Mouse (Mus musculus) adrenal gland, adult 18-20 months (tissue): ENCODE results near the gene Bcat2. TPM values are rescaled to one million over a fixed set of nuclear protein-coding genes. Genes with fewer than 3 reads are reported as not detected.

Experiments
- DNase-seq, 2 experiments: peaks; one replicate each; pipeline ENCODE4 v3.0.0; 2021 to 2022; ENCODE audit warnings: low spot score in 2 of 2
- total RNA-seq, 2 experiments: library from RNA; stranded (reverse); gene quantifications; 1 replicate in 1 of 2; 2 replicates in 1 of 2; pipeline ENCODE4 v1.2.3; 2021

Gene Bcat2
- total RNA-seq, 2 experiments from 2014 or later = 164 to 265 TPM

DNA sequence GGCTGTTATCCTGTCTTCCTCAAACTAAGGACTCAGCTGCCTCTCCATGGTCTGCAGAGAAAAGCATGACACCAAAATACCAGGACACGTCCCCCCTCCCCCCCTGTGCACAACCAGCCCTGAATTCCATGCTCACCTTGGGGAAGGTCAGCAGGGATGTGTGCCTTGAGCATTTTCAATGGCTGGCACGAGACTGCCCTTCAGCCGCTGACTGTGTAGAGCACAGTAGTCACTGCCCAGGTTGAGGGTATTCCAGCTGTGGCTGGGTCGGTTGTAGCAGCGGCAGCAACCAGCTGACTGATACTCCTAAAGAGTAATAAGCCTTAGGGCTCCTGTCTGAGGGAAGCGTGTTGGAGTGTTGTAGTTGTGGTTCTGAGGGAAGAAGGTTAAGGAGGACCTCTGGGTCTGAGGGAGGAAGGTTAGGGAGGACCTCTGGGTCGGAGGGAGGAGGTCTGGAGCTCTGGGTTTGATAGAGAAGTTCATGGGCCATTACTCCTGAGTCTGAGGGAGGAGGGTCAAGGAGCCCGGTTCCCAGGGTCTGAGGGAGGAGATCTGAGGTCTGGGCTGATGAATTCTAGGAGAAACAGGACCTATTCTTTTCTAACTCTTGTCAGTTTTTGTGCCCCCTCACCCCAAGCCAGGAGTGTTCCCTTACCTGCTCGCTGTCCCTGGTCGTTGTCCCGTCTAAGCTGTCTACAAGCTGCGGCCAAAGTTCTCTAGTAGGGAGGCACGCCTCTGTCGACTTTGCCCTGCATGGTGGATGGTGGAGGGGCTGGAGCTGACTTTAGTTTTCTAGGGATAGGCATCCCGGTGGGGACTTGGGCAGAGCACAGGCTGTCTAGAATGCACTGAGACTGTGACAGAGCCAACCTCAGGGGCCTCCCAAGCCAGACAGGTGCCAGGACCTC, 4.8 kb downstream of the Bcat2 start:
- no peak for DNase-seq

DNA sequence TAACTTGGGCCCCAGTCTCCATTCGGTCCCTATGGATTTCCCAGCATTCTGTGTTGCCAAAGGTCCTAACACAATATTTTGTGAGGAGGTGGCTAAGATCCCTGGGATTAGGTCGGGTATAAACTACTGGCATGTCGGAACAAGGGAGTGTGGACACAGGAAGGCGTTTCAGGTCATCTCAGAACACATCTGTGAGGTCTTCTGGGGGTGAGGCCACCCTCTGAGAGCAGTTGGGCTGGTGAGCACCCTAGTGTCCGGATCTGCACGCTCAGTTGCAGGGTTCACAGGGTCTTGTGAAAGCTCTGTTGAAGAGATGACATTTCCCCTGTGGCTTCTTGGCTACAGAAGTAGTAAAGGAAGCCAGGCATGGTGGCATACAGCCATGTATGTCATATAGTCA, 16.0 kb downstream of the Bcat2 start:
- DNase-seq = no peak

DNA sequence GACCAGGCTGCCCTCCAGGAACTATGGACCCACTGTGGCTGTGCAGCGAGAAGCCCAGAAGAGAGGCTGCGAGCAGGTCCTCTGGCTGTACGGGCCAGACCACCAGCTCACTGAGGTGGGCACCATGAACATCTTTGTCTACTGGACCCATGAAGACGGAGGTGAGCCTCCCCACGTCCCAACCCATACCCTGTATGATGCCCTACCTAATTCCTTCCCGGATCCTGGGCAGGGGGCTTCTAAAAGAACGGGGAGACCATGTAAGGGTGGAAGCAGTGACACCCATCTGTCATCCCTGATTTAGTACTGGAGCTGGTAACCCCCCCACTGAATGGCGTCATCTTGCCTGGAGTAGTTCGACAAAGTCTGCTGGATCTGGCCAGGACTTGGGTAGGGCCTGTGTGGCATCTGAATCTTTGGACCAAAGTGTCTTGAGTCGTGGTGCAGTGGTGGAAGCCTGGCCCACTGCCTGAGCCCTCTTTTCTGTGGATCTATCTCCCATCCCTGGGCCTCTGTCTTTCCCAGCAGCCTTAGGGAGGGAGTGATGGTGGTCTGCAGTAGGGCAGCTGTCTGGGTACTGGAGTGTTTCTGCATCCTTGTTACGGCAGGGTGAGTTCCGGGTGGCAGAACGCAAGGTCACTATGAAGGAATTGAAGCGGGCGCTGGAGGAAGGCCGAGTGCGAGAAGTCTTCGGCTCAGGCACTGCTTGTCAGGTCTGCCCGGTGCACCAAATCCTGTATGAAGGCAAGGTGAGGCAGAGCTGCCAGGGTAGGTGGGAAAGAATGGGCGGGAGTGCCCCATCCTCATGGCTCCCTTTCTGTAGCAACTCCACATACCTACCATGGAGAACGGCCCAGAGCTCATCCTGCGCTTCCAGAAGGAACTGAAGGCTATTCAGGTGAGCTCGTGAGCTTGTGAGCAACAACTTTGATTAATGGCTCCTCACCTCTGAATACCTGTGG, 18.0 kb downstream of the Bcat2 start:
- peak in 1 of 2 experiments; percentile 2 for DNase-seq

DNA sequence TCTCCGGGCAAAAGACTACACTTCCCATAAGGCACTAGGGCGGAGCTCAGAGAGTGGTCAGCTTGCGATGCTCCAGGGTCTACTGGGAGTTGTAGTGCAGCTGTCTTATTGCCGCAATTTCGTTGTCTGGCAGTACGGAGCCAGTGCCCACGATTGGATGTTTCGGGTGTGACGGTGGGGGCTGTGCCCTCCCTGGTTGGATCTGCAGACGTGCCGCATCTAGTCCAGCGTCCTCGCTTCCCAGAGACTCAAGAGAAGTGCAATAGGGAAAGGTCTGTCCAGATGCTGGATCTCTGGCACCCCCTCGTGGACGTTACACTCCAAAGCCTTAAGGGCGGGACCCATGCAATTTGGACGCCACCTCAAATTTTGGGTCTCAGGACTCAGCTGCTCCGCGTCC, 19.2 kb downstream of the Bcat2 start:
- peak; percentile 85 to 86 for DNase-seq

DNA sequence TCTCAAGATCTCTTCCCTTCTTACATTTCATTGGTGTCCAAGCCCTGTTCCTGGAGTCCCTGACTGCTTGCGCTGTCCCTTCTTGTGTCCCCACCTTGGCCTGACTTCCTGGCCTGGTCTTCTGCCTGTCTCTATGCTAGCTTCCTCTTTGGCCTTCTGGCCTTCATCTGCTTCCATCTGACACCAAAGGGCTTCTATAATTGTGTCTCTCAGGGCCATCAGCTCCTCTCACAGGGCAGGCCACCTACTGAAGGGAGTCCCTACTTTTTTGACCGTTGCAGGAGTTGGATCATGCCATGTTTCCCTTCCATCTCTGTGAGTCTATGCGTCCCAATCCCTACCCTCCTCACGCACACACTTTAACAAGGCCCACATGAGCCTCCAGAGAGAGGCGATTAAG, 19.9 kb downstream of the Bcat2 start:
- DNase-seq = no peak

DNA sequence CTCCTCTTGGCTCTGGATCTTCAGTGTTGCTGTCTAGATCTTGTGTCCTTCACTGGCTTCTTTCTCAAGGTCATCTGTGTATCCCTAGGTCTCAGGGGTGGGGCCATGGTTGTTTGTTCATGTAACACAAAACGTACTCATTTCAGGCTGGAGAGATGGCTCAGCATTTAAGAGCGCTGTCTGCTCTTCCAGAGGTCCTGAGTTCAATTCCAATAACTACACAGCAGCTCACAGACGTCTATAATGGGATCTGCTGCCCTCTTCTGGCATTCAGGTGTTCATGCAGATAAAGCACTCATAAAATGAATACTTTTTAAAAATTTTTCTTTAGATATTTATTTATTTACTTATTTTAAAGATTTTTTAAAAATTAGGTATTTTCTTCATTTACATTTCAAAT, 20.9 kb downstream of the Bcat2 start:
- DNase-seq = no peak

DNA sequence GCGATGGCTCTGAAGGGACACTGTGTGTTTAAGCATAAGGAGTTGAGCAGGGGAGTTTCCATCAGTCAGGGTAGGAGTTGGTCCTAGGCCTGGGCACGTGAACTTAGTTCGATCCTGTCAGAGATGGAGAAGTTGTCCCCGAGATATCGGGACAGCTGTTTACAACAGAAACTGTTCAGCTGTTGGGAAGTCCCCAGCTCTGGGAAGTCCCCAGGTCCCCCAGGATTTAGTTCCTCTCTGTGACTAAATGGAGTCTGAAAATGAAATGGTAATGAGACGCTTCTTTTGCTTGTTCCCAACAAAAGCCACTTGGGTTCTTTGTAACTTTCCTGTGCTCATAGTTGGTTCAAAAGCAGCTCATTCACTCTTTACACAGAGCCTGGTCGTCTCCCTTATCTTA, 21.9 kb downstream of the Bcat2 start:
- DNase-seq = no peak

DNA sequence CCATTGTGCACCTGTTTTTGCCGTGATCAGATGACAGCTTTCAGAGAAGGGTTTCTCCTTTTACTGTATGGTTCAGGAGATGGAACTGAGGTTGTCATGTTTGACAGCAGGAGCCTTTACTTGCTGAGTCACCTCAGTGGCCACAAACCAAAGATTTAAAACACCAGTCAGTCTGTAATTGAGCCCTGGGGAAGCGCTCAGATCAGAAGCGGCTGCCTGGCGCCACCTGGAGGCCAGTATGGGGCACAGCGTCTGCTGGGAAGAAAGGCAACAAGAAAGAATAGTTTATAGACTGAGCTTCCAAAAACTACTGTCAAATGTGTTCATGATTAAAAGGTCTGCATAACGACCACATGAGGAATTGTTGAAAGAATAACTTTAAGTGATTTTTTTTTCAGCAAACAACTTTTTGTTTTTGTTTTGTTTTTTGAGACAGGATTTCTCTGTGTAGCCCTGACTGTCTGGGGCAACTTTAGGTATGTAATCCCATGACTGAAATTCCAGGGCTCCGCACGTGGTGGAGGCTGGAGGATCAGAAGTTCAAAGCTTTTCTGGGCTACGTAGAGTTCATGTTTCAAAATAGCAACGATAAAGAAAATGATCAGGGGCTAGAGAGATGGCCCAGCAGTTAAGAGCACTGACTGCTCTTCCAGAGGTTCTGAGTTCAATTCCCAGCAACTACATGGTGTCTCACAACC, 23.3 kb downstream of the Bcat2 start:
- peak; percentile 67 to 78 for DNase-seq

DNA sequence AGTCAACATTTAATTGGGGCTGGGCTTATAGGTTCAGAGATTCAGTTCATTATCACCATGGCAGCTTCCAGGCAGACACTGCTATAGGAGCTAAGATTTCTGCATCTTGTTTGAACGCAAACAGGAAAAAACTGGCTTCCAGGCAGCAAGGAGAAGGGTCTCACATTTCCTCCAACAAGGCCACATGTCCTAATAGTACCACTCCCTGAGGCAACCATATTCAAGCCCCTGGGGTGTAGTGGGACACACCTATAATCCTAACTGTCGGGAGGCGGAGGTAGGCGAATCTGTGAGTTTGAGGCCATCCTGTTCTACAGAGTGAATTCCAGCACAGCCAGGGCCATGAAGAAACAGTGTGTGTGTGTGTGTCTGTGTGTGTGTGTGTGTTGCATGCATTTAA, 25.2 kb downstream of the Bcat2 start:
- DNase-seq = no peak

DNA sequence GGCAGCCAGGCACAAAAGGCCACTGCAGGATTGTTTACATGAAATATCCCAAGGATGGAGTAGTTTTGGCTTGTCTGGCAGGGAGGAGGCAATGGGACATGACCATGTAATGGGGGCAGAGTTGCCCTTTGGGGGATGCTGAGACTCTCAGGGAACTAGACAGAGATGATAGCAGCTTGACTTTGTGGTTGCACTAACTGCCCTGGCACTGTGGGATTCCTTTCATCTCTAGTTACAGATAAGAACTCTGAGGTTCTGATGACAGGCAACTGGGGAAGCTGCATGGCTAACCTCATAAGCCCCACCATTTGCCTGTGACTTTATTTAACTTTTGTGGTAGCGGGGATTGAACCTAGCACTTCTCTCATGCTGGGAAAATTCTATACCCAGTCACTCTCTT, 26.2 kb downstream of the Bcat2 start:
- DNase-seq = no peak

DNA sequence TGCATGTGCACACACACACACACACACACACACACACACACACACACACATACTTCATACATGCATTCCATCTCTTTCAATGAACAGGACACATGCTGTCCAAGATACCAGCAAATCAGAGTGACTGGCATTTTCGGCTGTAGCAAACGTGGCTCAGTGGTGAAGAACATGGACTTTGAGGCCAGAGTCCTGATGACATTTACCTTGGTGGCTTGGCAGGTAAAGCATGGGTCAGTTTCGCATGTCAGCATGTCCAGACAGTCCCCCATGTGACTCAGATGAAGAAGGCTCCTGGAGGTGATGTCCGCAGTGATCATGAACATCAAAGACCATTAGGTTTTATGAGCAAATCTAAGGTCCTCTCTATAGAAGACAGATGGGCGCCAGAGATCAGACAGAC, 27.1 kb downstream of the Bcat2 start:
- no peak for DNase-seq

DNA sequence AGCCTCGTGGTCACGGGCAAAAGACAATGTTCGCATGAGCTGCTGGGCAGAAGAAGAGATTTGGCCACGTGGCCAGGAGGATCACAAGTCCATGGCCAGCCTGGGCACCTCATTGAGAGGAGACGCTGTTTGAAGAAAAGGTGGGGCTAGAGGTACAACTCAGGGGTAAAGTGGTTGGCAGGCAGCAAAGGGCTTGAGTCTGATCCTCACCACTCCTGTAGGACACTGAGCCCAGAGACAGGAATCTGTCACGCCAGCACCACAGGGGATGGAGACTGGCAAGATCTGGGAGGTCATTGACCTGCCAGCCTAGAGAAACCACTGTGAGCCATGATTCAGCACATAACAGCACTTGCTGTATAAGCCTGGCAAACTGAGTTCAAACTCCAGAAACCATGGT, 27.6 kb downstream of the Bcat2 start:
- DNase-seq = no peak

DNA sequence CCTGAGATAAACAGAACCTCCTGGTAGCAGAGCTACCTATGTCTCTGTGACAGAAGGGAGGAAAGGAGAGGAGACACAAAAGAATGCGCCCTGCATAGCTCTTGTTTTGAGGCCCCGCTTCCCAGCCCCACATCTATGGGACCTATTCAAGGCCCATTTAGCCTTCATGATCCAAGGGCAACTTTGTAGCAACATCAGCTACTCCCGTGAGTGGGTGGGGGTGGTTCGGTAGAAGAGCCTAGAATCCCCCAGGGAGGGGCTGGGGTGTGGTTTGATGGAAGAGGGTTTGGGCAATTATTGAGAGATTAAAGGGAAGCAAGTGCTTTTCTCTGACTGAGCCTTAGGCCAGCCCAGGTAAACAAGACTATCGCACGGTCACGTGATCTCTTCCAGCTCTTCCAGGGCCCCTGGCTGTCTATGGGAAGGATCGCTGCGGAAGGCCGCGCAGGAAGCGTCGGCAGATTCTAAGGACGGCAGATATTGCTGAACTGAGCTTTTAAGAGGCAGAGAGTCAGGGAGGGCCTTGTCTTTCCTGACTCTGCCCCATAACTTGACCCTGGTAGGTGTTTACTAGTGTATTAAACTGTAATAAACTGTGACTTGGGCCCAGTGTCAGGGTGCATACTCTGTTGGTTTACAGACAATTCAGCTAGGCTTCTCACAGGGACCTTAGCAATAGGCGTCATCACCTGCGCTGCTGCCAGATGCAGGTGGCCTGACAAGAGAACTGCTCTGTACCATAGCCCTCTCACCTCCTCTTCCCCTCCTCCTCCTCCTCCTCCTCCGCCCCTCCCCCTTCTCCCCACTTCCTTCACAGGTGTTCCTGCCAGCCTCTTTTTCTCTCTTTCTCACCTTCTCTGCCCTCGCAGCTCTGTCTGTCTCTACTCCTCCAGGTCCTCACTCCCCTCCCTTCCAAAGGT, 29.3 kb downstream of the Bcat2 start:
- DNase-seq = no peak

DNA sequence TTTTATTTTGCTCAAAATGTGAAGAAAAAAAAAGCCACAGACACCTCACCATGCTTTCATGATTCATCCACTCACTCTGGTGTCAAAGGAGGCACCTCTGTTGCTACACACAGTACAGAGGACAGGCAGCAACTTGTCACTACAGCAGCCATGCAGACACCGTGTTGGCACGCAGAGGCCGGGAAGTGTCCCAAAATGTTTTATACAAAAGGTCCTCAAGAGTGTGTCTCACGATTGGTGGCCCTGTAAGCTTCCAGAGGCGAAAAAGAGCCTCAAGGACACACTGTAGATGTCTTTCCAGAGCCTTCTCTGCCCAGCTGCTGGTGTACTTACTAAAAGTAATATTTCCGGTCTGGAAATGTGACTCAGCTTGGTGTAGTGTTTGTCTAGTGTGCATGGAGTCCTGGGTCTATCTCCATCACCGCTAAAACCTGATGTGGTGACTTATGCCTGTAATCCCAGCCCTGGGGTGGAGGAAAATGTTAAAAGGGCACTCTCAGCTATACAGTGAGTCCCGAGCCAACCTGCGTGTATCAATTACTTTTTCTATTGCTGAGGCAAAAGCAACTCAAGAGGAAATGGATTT, 35.8 kb downstream of the Bcat2 start:
- DNase-seq = no peak

DNA sequence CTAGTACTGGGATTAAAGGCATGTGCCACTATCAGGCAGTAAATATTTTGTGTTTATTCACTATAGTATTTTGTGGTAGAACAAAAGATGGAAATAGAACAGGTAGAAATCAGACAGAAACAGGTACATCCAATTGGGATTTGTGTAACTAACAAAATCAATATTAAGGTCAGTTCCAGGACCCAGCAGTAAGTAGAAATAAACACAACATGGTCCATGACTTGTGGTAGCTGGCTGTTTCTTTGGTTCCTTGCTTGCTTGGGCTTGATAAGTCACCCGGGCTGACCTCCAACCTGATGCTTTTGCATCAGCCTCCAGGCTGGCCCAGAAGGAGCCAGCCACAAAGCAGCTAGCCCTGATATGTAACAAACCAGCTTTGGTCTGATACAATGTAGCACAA, 39.6 kb downstream of the Bcat2 start:
- DNase-seq = no peak

DNA sequence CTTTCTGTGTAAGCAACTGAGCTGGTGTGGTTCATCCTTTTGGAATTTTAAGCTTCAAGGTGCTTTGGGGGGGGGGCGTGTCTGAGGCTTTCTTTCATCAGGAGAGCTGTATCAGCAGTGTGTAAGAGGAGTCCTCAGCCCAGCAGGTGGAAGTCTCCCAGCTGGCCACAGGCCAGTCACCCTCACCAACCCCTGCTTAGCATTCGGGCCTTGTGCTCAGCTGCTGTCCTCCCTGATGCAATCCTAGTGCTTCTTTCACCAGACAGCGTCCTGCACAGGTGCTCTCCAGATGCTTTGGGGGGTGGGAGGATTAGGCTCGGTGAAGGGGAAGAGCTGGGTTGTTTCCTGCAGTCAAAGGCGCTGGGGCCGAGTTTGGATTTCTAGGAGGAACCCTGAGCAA, 46.3 kb downstream of the Bcat2 start:
- no peak for DNase-seq

DNA sequence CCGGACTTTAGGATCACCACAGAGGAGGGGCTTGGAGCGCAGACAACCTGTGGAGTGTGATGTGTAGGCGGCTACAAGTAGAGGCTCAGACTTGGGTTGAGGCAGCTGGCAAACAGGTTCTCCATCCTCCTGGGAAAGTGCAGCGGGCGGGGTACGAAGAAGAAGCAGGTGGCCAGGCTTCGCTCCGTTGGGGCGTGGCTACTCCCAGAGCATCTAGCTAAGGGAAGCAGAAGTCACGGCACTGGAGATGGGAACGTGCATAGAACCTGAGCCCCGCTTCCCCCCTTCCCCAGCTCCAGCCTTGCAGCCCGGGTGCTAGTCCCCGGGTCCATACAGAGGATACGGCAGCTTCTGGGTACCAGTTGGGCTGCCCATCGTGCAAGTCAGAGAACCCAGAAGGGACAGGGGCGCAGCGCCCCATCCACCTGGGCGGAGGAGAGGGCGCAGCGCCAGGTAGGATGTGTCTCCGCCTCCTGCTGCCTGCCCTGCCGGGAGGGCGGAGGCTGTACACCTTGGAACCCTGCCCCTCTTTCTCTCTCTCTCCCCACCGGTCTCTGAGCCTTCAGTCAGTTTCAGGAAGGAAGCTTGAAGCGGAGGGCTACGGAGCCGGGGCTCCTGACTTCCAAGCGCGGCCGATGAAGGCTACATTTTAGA, 47.2 kb downstream of the Bcat2 start, which contains the start of gene Fut1:
TSS of gene Fut1 (plus strand) at position 248 of the 654 bp plus-strand sequence.
- no peak for DNase-seq

DNA sequence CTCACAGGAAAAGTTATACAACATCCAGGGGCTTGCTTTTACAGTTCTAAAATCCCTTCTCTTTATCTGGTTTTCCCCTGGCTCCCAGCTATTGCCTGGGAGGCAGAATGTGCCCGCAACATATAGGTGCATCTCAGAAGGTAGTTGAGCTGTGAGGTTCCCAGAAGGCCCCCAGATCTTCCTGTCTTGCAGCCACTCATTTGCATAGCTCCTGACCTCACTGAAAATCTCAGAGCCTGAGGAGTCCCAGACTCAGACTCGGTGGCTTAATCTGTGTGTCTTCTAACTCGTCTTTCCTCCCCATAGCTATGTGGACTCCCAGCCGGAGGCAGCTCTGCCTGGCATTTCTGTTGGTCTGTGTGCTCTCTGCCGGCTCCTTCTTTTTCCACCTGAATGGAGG, 48.4 kb downstream of the Bcat2 start:
- no peak for DNase-seq

DNA sequence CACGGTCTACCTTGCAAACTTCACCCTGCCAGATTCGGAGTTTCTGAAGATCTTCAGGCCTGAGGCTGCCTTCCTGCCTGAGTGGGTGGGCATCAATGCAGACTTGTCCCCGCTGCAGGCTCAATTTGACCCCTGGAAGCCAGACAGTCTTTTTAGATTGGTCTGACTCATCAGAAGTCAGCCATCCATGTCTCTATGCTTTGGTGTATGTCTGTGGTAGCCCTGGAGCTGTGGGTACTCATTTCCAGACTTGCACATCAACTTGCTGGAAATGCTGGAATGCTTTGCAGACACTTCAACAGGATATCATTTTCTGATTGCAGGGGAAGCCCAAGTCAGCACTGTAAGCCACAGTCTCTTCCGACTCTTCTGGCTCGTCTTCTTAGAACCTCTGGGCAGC, 49.6 kb downstream of the Bcat2 start:
- DNase-seq = no peak
